1 mouse cellular context compared by ENCODE assay signal in genomic region chr17:27820568-27821406, GRCm38 (mm10).
TF ChIP-seq lines count a peak whose summit lies in the region.

D17Wsu92e (minus strand) TSS chr17:27820648.

TF ChIP-seq in CH12.LX, 34 proteins besides CTCF, POLR2A, EP300 and RAD21 (continued from another document):
- TF ChIP-seq RCOR1 (conservative IDR thresholded peaks at IDR 0.05; ENCODE audit: low read depth, low read length) = no peak
- TF ChIP-seq PAX5 (IDR thresholded peaks at IDR 0.05; ENCODE audit: low read length) = no peak
- TF ChIP-seq ETS1 (conservative IDR thresholded peaks at IDR 0.05; ENCODE audit: low read depth, low read length) = peak; percentile 70
- no peak for TF ChIP-seq ZNF384 (IDR thresholded peaks at IDR 0.05; ENCODE audit: low read depth, low read length)
- TF ChIP-seq NELFE (IDR thresholded peaks at IDR 0.05; ENCODE audit: low read depth, low read length) = peak; percentile 58; the same call in 1 of the 2 replicates
- no peak for TF ChIP-seq TBP (conservative IDR thresholded peaks at IDR 0.05; ENCODE audit: low read depth, low read length)
- peak; percentile 74; the same call in 1 of the 2 replicates for TF ChIP-seq KAT2A (IDR thresholded peaks at IDR 0.05; ENCODE audit: insufficient replicate concordance, low read length)
- no peak for TF ChIP-seq ZKSCAN1 (IDR thresholded peaks at IDR 0.05; ENCODE audit: borderline replicate concordance, low read depth, low read length)
- no peak for TF ChIP-seq POLR2AphosphoS2 (IDR thresholded peaks at IDR 0.05; ENCODE audit: low read depth, low read length)
- TF ChIP-seq HCFC1 (IDR thresholded peaks at IDR 0.05; ENCODE audit: low read depth, low read length) = peak; percentile 87
- peak; percentile 99 for TF ChIP-seq GABPA (IDR thresholded peaks at IDR 0.05; ENCODE audit: insufficient replicate concordance, low read depth, low read length)
